Mouse (Mus musculus): Measurements from ENCODE around the gene Lrrc74b.
"Not testable (repeated sequence)": the region's sequence is repeated elsewhere in the genome, so short reads cannot be mapped to it uniquely, and the experiment has no call there.

The Lrrc74b gene

GRCm38 (mm10) chr16:17553910-17554685 is 6.9 kb downstream of the Lrrc74b start:
- DNase-seq (ENCODE audit: low read depth in 2 of 2, low spot score in 2 of 2): peak; percentile 48 to 51

- DNase-seq (ENCODE audit: low read depth in 2 of 2, low spot score in 2 of 2): no peak
Measured at GRCm38 (mm10) chr16:17552837-17553236, 8.2 kb downstream of the Lrrc74b start.

- DNase-seq (ENCODE audit: low read depth in 2 of 2, low spot score in 2 of 2): no peak
Measured at GRCm38 (mm10) chr16:17542632-17543031, 18.4 kb downstream of the Lrrc74b start.

GRCm38 (mm10) chr16:17536584-17536983 is 24.5 kb downstream of the Lrrc74b start:
- peak; percentile 11 to 38 for DNase-seq (ENCODE audit: low read depth in 2 of 2, low spot score in 2 of 2)

GRCm38 (mm10) chr16:17532676-17533329 is 28.2 kb downstream of the Lrrc74b start:
- no peak for DNase-seq (ENCODE audit: low read depth in 2 of 2, low spot score in 2 of 2)

GRCm38 (mm10) chr16:17532271-17532670 is 28.8 kb downstream of the Lrrc74b start:
- no peak for DNase-seq (ENCODE audit: low read depth in 2 of 2, low spot score in 2 of 2)

GRCm38 (mm10) chr16:17530640-17531288 is 30.3 kb downstream of the Lrrc74b start, which contains the start of gene Thap7:
Gene Thap7 (minus strand): TSS chr16:17531136.
- DNase-seq (ENCODE audit: low read depth in 2 of 2, low spot score in 2 of 2): peak; percentile 93 to 97

- DNase-seq (ENCODE audit: low read depth in 2 of 2, low spot score in 2 of 2): peak in 1 of 2 experiments; percentile 5
Measured at GRCm38 (mm10) chr16:17529981-17530586, 31.0 kb downstream of the Lrrc74b start.

GRCm38 (mm10) chr16:17528276-17528675 is 32.8 kb downstream of the Lrrc74b start:
- DNase-seq (ENCODE audit: low read depth in 2 of 2, low spot score in 2 of 2): no peak

- DNase-seq (ENCODE audit: low read depth in 2 of 2, low spot score in 2 of 2): no peak
Measured at GRCm38 (mm10) chr16:17527606-17528005, 33.4 kb downstream of the Lrrc74b start.

- DNase-seq (ENCODE audit: low read depth in 2 of 2, low spot score in 2 of 2): no peak
Measured at GRCm38 (mm10) chr16:17526223-17526622, 34.8 kb downstream of the Lrrc74b start.

GRCm38 (mm10) chr16:17525524-17525923 is 35.5 kb downstream of the Lrrc74b start:
- DNase-seq (ENCODE audit: low read depth in 2 of 2, low spot score in 2 of 2): no peak

GRCm38 (mm10) chr16:17524156-17524555 is 36.9 kb downstream of the Lrrc74b start:
- no peak for DNase-seq (ENCODE audit: low read depth in 2 of 2, low spot score in 2 of 2)

GRCm38 (mm10) chr16:17518910-17519309 is 42.1 kb downstream of the Lrrc74b start:
- DNase-seq (ENCODE audit: low read depth in 2 of 2, low spot score in 2 of 2): no peak

- no peak for DNase-seq (ENCODE audit: low read depth in 2 of 2, low spot score in 2 of 2)
Measured at GRCm38 (mm10) chr16:17511431-17511830, 49.6 kb downstream of the Lrrc74b start.

GRCm38 (mm10) chr16:17510686-17511085 is 50.4 kb downstream of the Lrrc74b start:
- no peak for DNase-seq (ENCODE audit: low read depth in 2 of 2, low spot score in 2 of 2)

GRCm38 (mm10) chr16:17510143-17510542 is 50.9 kb downstream of the Lrrc74b start:
- DNase-seq (ENCODE audit: low read depth in 2 of 2, low spot score in 2 of 2): no peak

GRCm38 (mm10) chr16:17509240-17509597 is 51.8 kb downstream of the Lrrc74b start:
- DNase-seq (ENCODE audit: low read depth in 2 of 2, low spot score in 2 of 2): no peak

GRCm38 (mm10) chr16:17508546-17509239 is 52.4 kb downstream of the Lrrc74b start, which contains the start of gene Lztr1:
Gene Lztr1 (plus strand): TSS chr16:17508688.
- DNase-seq (ENCODE audit: low read depth in 2 of 2, low spot score in 2 of 2): peak; percentile 75 to 78

- not testable (repeated sequence) for DNase-seq (ENCODE audit: low read depth in 2 of 2, low spot score in 2 of 2)
Measured at GRCm38 (mm10) chr16:17508031-17508430, 53.0 kb downstream of the Lrrc74b start.

GRCm38 (mm10) chr16:17507018-17507552 is 54.0 kb downstream of the Lrrc74b start:
- DNase-seq (ENCODE audit: low read depth in 2 of 2, low spot score in 2 of 2): no peak

Measured in CD8-positive naive resting alpha-beta T cell, adult 2 months (primary cell).